Mouse (Mus musculus) brain, embryonic 14.5 days (tissue): ENCODE results near the gene Cdc14b.

Source experiments
- CTCF ChIP-seq: fragments of 200-500 bp; IDR thresholded peaks from 2 replicates; pipeline ENCODE4 v1.5.1; 2012; ENCODE audit warnings: inconsistent platforms, mild to moderate bottlenecking, moderate library complexity, borderline replicate concordance; ENCODE audit not compliant: insufficient read depth, insufficient read length; ENCODE audit errors: extremely low read depth
- POLR2A ChIP-seq: fragments of 200-500 bp; IDR thresholded peaks from 2 replicates; pipeline ENCODE4 v1.6.1; 2012; ENCODE audit warnings: mild to moderate bottlenecking, inconsistent platforms, borderline replicate concordance; ENCODE audit not compliant: poor library complexity, insufficient read depth, insufficient read length, severe bottlenecking; ENCODE audit errors: extremely low read depth

DNA sequence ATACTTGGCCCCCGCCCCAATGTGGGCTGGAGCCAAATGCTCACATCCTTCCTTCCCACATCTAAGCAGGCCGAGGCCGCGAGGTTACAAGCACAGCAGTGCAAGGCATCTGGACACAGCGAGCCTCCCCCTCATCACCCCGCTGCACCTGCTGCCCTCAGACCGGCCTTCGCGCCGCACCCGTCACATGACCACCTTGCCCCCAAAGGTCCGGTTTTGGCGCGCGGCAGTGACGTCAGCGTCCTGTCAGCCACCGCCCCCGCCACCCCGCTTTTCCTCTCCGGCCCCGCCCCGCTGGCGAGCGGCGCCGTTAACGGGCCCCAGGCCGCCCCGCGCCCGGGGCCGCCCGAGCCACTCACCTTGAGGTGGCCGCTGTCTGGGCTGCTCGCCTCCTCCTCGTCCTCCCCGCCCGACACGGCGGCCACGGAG is 122.8 kb downstream of the Cdc14b start:
- TF ChIP-seq CTCF (no peak), POLR2A (0 out of 2 replicates have a peak, but pooled peaks have one; percentile 24)
